Mouse (Mus musculus) 416B (cell line): Measurements from ENCODE around the gene Cox4i2.

Source experiments
- DNase-seq: peaks from one replicate; pipeline ENCODE4 v3.0.0; 2011; ENCODE audit warnings: low read depth

Cox4i2 gene

DNA sequence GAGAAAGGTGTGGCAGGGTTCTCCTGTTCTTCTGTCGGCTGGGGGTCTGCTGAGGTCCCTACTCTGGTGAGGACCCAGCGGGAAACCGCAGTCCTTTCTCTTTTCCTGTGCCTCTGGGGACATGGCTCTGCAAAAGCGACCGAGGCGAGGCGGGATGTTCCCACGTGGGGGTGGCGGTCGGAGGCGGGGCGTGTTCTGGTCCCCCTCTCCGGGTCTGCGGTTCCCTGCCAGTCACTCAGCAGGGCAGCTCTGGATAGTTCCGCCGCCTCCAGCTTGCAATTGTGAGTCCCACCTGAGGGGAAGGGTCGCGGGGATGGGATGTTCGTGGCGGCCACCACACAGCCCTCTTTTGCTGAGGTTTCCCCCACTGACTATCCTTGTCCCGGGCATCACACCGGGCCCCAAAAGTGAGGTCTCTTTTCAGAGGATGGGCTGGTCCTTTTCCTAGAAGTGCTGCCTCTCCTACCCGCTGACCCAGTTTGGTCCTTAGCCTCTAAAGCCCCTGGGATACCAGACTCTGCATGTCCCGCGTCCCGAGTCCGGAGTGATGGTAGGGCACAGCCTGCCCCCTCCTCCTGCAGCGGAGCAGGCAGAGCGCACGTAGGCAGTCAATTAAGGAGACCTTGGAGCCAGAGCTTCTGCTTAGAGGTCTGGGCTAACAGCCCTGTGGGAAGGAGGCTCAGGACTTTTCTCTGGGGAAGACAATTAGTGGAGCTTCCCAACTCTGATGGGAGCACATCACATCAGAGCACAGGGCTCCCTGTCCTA lies at the start of gene Cox4i2:
Cox4i2 (plus strand) TSS at position 230 of the 768 bp plus-strand sequence.
- DNase-seq: no peak

DNA sequence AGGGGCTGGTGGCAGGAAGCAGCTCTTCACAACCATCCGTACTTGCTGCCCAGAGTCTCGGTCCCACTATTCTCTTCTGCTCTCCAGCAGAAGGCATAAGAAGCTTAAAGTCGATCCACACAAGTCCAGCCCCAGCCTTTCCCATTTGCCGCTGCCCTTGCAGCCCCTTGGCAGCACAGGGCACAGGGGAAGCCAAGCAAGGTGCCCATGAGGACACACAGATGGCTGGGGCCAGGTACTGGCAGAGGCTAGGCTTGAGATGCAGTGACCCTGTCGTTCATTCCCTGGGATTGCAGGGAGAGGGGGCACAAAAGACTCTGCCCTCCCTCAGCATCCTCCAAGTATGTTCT lies 49.7 kb upstream of the Cox4i2 start:
- DNase-seq: no peak

DNA sequence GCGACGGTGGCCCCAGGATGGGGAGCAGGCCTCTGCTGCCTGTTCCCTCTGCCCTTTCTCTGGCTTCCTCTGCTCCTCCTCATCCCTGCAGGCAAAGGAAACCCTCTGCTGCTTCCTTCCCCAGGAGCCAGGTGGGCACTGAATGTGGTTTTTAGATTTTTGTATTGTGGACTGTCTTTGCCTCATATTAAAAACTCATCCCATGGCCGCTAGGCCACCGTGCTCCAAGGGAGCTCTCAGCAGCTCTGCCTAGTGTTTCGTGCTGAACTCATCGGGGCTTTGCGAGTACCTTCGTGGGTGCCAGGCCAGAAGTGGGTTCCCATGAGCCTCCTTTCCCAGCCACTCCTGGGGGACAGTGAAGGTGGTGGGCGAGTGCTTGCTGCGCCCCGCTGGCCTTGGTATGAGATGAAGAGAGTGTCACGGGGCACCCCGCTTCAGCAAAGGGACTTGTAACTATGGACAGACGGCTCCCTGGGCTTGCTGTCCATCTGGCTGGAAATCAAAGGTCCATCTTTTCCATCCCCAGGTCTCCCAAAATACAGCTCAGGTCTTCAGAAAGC lies 49.1 kb upstream of the Cox4i2 start:
- DNase-seq: no peak

DNA sequence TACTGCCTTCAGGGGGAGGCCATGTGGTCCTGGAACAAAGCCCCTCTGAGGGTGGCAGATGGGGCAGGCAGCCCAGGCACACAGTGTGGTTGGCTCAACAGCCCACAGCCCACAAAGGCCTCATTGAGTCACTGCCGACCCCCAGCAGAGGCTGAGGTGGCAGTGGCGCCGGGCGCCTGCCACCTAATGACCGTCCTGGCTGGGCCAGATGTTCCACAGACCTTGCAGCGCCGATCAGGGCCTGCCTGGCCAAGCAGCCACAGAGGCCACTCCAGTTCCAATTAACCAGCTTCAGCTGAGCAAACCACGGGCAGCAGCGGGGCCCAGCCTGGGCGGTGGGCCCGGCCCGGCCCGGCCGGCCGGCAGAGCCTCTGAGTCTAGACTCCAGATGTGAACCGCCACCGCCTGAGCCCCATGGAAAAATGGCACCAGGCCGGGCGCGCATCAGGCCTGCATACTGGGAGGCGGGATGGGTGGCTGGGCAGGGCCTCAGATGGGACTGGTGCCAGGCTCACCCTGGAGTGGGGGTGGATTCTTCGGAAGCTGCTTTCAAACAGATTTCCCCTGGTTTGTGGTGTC lies 47.9 kb upstream of the Cox4i2 start:
- no peak for DNase-seq

DNA sequence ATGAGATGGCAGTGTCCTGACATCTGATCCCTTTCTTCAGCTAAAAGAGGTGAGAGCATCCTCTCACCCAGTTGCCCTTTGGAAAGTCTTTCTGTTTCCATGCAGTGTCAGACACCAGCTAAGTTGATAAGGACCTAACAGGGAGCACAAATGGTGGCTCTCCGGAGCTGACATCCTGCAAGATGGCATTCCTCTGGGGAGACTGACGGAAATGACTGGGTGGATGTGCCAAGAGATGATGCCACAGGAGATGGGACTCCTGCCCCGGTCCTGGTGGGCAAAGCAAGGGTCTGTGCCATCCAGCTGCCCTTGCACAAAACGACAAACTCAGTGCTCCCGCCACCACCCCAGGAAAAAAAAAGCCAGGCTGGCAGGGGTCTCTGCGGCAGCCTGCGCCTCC lies 46.8 kb upstream of the Cox4i2 start:
- no peak for DNase-seq

DNA sequence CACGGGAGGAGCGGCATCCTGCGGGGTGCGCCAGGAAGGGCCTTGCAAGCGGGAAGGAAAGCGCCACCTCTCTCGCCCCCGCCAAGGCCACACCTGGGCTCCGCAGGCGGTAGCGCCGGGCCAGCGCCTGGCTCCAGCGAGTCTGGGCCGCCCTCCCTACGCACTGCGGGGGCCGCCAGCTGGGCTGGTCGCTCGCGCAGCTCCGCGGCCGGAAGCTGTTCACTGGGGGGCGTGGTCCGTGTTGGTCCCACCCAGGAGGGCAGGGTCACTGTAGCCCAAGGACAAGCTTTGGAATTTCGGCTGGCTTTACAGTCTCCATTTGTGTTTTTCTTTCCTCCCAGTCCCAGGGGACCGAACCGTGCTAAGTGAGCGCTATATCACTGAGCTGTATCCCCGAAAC lies 46.3 kb upstream of the Cox4i2 start:
- no peak for DNase-seq

DNA sequence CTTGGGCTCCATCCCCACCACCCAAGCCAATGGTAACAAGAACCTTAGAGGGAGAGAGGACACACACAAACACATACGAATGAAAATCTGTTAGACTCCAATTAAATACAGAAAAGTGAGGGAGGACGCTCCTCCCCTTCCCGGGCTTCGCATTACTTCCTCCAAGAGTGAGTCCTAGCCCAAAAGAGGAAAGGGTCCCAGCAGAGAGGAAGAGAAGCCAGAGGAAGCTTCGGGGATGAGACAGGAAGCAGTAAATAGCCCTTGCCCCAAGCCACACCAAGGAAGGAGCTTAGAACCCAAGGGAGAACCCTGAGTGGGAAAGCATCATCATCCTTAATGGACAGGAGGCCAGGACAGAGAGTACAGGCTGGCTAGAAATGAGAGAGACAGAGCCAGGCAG lies 44.9 kb upstream of the Cox4i2 start:
- DNase-seq: no peak

DNA sequence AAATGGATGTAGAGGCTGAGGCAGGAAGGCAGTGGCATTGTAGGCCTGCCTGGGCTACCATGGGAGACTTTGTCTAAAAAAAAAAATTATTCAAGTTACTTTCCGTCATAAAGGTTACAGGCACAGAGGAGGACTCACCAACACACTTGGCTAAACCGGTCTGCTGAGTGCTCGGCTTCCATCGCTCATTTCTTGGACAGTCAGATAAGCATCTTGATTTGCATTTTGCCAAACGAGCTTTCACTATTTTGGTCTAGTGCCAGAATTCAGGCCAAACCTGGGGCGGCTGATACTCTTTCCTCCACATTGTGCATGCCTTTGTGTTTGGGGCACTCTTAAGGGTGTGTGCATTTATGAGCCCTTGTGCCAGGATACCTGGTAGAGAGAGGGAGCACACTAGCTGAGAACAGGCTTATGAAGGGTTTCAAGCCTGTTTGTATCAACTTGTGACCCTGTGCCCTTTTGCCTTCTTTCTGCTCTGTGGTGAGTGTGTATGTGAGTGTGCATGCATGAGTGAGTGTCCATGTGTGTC lies 37.7 kb upstream of the Cox4i2 start:
- no peak for DNase-seq

DNA sequence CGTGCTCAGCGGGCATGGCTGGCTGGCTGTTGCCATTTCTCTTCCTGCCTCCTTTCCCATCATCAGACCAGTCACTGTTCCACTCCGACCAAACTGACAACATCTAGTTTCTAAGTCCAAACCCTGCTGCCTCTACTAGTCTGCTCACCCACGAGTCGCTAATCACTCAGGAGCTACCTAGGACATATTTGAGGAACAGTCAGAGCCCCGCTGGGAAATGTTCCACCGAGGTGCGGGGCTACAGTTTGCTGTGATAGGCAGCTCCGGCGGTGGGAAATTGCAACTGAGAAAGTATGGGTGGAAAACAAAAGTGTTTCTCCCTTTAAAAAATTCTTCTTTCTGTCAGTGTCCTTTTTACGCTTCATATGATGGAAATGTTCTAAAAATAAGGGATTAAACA lies 36.3 kb upstream of the Cox4i2 start:
- no peak for DNase-seq

DNA sequence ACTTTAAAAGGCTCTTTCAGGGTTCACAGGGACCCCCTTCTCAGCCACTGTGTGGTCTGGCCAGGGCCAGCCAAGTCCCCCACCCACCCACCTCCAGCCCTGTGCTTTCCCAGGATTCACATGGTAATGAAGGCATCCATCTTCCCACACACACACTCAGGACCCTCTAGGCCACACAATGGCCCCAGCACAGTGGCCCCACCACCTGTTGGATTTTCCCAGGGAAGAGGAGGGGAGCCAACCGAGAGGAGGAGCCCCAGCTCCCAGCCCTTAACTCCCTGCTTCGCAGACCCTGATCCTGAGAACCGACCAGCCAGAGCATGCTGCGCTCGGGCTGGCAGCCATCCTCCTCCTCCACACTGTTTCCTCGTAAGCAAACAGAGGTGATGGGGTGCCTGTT lies 35.9 kb upstream of the Cox4i2 start:
- DNase-seq: no peak

DNA sequence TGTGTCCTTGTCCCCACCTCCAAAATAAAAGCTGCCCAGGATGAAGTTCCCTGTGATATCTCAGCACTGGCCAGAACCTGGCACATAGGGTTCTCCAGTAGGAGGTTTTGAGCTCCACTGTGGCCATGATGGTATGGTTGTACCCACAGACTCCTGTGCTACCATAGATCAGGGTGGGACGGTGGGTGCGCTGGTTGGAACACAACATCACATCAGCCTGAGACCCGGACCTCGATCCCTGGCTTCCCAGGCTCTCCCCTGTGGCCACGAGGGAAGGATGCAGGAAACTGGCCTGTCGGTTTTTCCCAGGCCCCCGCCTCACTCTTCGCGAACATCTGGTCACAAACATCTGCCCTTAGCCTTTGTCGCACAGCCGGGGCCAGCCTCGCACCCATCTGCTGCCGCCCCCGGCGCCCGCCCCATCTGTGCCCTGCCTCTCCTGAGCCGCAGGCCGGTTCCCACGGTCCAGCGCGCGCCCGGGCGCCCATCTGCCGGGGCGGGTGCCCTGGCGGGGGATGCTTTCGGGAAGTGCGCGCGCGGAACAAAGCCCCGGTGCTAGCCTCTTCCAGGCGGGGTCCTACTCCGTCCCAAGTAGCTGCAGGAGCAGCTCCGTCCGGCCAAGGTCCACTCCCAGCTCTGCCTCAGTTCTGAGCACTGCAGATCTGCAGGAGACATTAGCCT lies 30.2 kb upstream of the Cox4i2 start:
- DNase-seq: no peak

DNA sequence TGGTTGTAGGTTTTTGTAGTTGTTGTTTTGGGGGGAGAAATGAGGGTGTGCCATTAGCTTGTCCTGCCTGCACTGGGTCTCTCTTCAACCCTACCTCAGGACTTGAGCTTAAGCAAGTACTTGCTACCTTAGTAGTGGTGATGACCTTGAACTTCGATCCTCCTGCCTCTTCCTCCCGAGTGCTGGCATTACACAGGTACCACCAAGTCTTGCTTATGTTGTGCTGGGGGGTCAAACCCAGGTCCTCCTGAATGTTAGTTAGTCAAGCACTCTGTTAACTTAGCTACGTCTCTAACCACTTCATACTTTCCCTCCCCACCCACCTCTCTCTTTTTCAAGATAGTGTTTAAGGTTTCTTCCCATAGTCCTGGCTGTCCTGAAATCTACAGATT lies 29.6 kb upstream of the Cox4i2 start:
- DNase-seq: no peak

DNA sequence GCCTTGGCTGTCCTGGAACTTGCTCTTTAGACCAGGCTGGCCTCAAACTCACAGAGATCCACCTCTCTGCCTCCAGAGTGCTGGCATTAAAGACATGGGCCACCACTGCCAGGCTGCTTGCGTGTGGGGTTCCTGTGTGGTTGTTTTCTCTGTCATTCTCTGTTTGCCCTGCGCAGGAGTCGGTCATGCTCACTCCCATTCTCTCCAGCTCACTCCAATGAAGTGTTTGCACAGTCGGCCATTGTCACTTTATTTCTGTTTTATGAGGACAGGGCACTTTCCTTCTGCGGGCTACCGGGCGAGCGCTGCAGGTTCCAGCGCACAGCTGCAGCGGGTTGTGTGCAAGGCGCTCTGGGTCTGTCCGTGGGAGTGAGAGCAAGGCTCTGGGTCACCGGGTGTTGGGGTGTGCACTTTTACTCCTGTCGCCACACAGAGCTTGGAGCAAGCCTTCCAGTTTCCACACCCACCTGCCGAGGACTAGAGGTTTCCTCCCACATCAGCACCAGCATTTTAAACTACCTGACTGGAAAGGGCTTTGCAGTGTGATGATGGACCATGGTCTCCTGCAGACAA lies 28.7 kb upstream of the Cox4i2 start:
- no peak for DNase-seq

DNA sequence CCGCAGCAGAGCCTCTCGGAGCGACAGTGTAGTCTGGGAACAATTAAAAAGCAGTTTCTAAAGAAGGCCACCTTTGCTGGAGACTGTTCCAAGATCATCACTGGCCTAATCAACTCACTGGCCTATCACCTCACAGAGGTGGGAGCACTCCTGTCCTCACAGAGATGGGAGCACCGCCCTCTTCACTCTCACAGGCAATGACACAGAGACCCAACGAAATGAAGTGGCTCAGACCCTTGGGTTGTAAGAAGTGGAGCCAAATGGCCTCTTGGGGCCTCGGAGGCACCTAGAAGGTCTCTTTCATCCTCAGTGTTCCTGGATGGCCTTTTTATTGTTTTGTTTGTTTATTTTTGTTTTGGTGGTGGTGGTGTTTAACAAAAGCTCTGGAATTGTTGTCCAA lies 27.8 kb upstream of the Cox4i2 start:
- no peak for DNase-seq

DNA sequence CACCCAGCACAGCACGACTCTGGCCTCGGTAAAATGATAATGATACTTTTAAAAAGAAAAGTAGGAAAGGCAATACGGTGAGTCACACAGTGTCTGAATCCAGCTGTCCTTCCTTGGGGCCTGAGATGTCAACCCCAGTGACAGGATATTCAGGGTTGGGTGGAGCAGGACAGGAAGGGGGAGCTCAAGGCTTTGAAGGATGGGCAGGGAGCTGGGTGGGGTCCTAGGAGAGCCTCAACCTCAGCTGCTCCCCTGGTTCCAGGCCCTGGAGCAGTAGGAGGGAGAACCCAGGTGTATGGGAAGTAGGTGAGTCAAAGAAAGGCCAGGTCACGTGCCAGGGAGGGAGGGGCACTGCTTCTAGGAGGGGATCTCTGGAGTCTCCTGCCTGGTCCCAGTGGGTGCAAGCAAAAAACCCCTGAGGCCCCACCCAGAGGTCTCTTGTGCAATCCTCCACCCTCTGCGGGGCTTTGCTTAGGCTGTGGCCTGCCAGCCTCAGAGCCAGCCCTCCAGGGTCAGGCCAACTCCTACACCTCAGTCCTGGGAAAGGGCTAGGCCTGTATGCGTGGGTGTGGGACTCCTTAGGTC lies 27.1 kb upstream of the Cox4i2 start:
- DNase-seq: peak; percentile 71

DNA sequence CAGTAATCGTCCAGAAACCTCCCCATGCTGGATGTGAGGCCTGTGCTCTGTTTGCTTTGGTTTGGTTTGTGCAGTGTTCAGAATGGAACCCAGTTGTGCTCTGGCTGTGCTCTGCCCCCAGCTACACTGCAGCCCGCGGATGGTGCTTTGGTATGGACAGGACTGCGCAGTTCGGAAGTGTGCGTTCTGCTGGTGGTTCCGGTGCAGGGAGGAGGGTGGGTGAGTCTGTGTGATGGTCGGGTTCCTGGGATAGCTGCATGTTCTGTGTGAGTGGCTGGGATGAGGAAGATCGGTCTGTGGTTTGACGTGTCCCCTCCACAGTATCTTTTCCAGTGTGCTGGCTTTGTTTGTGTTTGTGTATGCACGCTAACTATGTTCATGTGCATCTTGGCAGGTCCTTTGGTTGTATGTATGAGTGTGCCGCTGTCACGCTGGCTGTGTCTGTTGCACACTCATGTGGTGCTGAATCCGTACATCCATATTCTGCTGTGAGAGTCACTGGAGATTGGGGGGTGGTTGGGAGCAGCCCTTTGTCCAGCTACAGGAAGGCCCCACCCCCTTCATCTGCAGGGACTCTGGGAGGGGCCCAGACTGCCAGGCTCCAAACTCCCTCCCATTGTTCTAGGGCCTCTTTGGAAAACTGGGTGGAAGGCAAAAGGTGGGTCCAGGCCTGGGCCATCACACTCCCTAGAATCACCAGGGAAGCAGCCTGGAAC lies 26.0 kb upstream of the Cox4i2 start:
- no peak for DNase-seq

DNA sequence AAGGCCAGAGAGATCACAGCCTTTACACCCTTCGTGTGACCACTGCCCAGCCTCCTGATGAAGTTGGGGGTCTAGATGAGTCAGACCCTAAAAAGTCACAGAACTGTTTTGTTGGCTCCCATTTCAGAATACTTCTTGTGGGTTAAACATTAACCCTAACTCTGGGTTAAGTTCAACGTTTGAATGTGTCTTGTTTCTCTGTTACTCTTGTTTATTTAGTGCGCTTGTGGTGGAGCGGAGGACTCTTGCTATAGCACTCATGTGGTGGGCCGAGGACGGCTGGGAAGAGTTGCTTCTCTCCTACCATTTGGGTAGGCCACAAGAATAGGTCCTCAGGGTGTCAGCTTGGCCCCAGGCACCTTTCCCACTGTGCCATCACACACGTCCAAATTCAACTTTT lies 25.4 kb upstream of the Cox4i2 start:
- DNase-seq: no peak

DNA sequence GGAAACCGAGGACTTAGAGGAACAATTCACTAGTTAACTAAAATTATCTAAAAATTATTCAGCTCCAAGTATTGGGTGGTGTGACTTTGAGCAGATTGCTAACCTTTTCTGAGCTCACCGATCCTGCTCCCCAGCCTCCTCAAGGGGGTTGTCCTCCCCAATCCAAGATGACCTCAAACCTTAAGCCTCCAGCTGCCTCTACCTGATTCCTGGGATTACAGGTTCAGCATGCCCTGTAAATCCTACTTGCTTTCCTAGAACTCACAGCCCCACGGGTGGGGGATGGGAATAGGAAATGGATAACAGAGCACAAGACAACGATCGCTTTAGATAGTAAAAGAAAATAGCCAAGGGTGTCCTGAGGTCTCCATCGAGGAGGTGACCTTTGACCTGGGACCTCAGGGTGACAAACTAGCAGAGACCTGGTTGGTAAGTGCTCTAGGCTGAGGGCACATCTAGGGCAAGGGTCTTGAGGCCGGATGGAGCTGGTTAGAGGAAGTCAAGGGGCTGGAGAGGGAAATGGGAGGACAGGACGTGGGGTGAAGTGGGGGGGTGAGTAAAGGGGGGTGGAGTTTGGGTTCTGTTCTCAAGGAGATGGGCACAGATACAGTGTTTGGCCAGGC lies 24.8 kb upstream of the Cox4i2 start:
- no peak for DNase-seq

DNA sequence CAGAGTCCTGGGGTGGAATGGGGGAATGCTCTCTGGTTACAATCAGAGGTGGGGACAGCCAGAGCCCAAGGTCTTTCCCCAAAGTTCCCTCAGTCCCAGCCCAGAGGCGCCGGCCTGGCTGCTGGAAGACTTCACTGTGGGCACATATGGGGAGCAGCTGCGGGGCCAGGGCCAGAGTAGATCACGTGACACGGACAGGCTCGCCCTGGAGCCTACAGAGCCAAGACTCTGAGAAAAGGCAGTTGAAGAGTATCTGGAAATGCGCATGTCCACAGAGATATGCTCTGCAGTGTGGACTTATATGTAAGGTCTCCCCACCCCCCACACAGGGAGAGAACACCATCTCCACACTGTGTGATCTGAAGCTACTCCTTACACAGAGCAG lies 24.3 kb upstream of the Cox4i2 start:
- no peak for DNase-seq

DNA sequence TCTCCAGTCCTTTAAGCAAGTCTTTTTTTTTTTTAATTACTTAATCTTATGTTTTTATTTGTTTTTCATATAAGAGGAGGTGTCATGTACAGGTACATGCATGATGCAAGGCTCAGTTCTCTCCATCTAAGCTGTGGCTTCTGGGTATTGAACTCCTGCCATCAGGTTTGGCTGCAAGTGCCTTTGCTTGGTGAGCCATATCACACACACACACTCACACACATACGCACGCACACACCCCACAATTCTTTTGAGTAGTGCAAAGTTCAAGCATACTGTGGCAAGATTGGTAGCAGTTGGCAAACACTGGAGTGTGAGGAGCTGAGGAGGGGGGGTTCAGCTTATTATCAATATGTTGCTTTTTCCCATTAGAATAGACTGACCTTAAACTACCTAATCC lies 20.8 kb upstream of the Cox4i2 start:
- DNase-seq: peak; percentile 23

DNA sequence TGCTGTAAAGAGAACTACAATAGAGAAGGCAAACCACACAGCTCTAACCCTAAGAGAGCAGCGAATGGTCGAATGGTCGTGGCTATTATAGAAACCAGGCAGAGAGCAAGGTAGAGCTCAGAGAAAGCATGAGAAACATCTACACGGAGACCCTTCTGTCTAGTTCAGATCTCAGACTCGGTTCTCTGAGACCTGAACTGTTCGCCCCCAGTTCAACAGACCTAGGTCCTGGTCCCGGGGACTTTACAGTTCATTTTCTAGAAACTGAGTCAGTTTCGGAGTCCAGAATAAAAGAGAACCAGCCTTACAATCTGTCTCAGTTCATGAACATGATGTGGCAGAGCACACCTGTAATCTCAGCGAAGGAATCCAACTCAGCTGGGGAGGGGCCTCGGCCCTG lies 19.5 kb upstream of the Cox4i2 start:
- no peak for DNase-seq
